Mouse (Mus musculus): ENCODE measurements around the gene Rnf130.

DNA sequence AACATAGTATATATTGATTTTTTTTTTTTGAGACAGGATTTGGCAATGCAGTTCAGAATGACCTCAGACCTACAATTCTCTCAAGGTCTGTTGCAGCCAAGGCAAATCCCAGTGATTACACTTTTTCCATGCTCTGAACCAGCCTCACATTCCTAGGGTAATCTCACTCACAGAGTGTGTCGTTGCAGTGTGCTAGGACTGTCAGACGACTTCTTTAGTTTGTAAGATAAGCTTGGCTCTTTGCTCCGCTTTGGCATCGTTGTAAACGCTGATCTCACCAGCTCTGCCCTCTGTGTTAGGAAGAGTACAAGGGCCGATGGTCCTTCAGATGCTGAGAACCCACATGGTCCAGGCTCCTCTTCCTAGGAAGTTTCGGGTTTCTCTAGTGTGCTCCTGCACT is 80.9 kb downstream of the Rnf130 start:
- no peak for TF ChIP-seq GATA1 (IDR thresholded peaks at IDR 0.05; ENCODE audit: low read length)
- TF ChIP-seq TAL1 (IDR thresholded peaks at IDR 0.05; ENCODE audit: low read length), result no peak
